Mouse (Mus musculus): ENCODE data around the gene Cfap46.
A peak's percentile ranks its signal among the peaks of the same experiment; 100 is the strongest.

Cfap46 gene

GRCm38 (mm10) chr7:139683706-139684552 is at the start of gene Cfap46:
Gene Cfap46 (minus strand): TSS chr7:139683817.
- peak; percentile 48 for DNase-seq (ENCODE audit: low read depth, low spot score)

- DNase-seq (ENCODE audit: low read depth, low spot score) = no peak
These were observed 47.7 kb upstream of the Cfap46 start for GRCm38 (mm10) chr7:139731276-139731696.

GRCm38 (mm10) chr7:139727072-139727471 is 43.5 kb upstream of the Cfap46 start:
- DNase-seq (ENCODE audit: low read depth, low spot score) = no peak

- no peak for DNase-seq (ENCODE audit: low read depth, low spot score)
These were observed 42.0 kb upstream of the Cfap46 start for GRCm38 (mm10) chr7:139725641-139726040.

- no peak for DNase-seq (ENCODE audit: low read depth, low spot score)
These were observed 40.4 kb upstream of the Cfap46 start for GRCm38 (mm10) chr7:139723986-139724385.

GRCm38 (mm10) chr7:139721196-139721595 is 37.6 kb upstream of the Cfap46 start:
- DNase-seq (ENCODE audit: low read depth, low spot score) = no peak

GRCm38 (mm10) chr7:139717781-139718180 is 34.2 kb upstream of the Cfap46 start:
- no peak for DNase-seq (ENCODE audit: low read depth, low spot score)

GRCm38 (mm10) chr7:139711821-139712220 is 28.2 kb upstream of the Cfap46 start:
- DNase-seq (ENCODE audit: low read depth, low spot score) = no peak

GRCm38 (mm10) chr7:139706411-139707120 is 22.9 kb upstream of the Cfap46 start:
- no peak for DNase-seq (ENCODE audit: low read depth, low spot score)

GRCm38 (mm10) chr7:139705781-139706180 is 22.2 kb upstream of the Cfap46 start:
- DNase-seq (ENCODE audit: low read depth, low spot score) = no peak

- no peak for DNase-seq (ENCODE audit: low read depth, low spot score)
These were observed 21.5 kb upstream of the Cfap46 start for GRCm38 (mm10) chr7:139705081-139705480.

GRCm38 (mm10) chr7:139703826-139704199 is 20.2 kb upstream of the Cfap46 start:
- no peak for DNase-seq (ENCODE audit: low read depth, low spot score)

- DNase-seq (ENCODE audit: low read depth, low spot score) = peak; percentile 40
These were observed 19.7 kb upstream of the Cfap46 start for GRCm38 (mm10) chr7:139703146-139703825.

- DNase-seq (ENCODE audit: low read depth, low spot score) = no peak
These were observed 18.2 kb upstream of the Cfap46 start for GRCm38 (mm10) chr7:139701651-139702301.

GRCm38 (mm10) chr7:139692641-139693294 is 9.2 kb upstream of the Cfap46 start:
- DNase-seq (ENCODE audit: low read depth, low spot score) = no peak

GRCm38 (mm10) chr7:139692211-139692610 is 8.6 kb upstream of the Cfap46 start:
- no peak for DNase-seq (ENCODE audit: low read depth, low spot score)

GRCm38 (mm10) chr7:139685336-139685735 is 1.7 kb upstream of the Cfap46 start:
- DNase-seq (ENCODE audit: low read depth, low spot score) = no peak

- DNase-seq (ENCODE audit: low read depth, low spot score) = peak; percentile 86
These were observed 924 bp upstream of the Cfap46 start for GRCm38 (mm10) chr7:139684553-139684929.

GRCm38 (mm10) chr7:139681921-139682598 is 1.6 kb downstream of the Cfap46 start:
- no peak for DNase-seq (ENCODE audit: low read depth, low spot score)

GRCm38 (mm10) chr7:139676433-139676832 is 7.2 kb downstream of the Cfap46 start:
- DNase-seq (ENCODE audit: low read depth, low spot score) = no peak

GRCm38 (mm10) chr7:139666871-139667270 is 16.7 kb downstream of the Cfap46 start:
- DNase-seq (ENCODE audit: low read depth, low spot score) = no peak
